Mouse (Mus musculus) natural killer cell, adult 2 months (primary cell): ENCODE measurements around the gene Trrap.
A peak's percentile ranks its signal among the peaks of the same experiment; 100 is the strongest.

Experiments used
- DNase-seq, 2 experiments: peaks; one replicate each; pipeline ENCODE4 v3.0.0; 2022; ENCODE audit warnings: low spot score in 2 of 2

Trrap gene

DNA sequence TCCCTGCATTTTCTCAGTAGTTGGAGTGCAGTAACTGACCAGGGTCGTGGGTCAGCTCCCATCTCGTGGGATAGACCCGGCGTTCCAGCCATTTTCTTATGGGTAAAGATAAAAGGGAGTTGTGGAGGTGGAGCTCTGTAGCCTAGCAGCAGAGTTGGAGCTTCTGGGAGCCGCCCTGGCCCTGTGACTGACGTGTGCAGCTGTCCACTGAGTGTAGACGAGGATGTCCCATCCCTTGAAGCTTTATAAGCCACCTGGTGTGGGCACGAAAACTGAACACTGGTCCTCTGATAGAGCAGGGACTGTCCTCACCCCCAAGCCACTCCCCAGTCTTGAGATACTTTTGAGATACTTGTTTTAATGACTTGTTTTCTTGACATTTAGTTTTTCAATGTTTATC lies 13.1 kb downstream of the Trrap start:
- no peak for DNase-seq

DNA sequence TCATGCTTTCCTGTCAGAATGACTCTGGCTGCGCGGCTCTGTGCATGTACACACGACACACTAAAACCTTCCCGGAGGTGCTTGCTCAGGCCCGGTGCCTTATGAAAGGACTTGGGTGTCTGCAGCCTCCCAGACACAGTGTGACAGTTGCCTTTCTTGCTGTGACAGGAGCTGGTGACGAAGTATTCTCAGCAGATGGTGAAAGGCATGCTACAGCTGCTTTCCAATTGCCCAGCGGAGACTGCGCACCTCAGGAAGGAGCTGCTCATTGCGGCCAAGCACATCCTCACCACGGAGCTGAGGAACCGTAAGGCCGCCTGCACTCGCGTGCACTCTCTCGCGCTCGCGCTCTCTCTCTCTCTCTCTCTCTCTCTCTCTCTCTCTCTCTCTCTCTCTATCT lies 18.9 kb downstream of the Trrap start:
- DNase-seq, result no peak

DNA sequence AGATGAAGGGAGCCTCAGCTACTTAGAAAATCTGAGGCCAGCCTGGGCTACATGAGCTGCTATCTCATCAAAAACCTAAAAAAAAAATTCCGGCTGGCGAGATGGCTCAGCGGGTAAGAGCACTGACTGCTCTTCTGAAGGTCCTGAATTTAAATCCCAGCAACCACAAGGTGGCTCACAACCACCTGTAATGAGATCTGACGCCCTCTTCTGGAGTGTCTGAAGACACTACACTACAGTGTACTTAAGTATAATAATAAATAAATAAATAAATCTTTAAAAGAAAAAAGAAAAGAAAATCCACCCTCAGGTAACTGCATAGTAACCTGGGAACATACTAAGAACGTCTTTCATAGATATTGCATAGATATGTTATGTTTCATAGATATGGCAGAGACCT lies 25.8 kb downstream of the Trrap start:
- no peak for DNase-seq

DNA sequence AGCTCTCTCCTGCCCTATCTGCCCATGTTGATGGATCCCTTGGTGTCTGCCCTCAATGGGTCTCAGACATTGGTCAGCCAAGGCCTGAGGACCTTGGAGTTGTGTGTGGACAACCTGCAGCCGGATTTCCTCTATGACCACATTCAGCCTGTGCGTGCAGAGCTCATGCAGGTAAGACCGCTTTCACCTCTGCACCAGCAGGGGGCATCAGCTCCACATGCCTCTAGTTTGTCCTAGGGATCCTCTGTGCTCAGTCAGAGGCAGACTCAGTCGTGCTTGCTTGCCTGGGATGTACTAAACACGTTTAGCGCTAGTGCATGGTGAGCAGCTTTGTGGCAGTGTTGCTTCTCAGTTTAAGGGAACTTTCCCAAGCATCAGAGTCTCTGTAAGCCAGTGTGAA lies 27.2 kb downstream of the Trrap start:
- peak in 1 of 2 experiments; percentile 9 for DNase-seq

DNA sequence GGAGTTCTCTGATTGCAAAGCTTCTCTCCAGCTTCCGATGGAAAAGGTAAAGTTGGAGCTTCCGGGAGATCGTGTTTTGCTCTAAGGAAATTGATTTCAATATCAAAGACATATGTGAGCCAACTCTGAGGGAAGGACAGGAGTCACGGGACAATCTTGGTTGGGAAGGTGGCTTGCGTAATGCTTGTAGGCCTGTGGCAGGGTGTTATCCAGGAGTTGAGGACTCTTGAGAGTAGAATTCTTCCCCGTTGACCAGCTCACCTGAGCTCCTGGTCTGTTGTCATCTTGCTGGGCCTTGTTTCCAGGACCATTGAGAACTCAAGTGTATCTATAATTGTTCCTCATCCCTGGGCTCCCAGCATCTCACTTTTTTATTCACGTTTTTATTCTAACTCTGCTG lies 29.6 kb downstream of the Trrap start:
- no peak for DNase-seq

DNA sequence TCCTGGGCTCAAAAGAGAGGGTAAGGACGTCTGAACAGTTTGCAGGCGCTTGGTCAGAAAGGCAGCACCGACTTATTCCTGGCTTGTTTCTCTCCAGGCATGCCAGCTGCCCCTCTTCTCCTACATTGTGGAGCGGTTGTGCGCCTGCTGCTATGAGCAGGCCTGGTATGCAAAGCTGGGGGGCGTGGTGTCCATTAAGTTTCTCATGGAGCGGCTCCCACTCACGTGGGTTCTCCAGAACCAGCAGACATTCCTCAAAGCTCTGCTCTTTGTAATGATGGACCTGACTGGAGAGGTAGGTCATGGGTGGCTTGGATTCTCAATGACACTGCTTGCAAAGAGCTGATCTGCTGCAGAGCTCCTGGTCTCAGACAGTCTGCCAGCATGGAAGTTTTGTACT lies 35.5 kb downstream of the Trrap start:
- DNase-seq, result no peak

DNA sequence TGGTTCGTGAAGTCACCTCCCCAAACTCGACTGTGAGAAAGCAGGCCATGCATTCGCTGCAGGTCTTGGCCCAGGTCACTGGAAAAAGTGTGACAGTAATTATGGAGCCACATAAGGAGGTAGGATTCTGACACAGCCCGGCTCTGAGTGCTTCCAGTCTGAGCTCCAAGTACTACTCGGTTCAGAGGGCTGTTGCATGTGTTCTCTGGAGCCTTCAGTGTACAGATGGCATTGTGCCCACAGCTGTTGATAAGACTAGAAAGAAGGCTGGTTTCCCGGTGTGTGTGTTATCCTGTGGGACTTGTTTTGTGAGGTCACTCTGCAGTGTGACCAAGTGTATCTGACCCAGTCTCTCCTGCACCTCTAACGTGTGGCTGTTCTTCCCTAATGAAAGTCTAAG lies 36.6 kb downstream of the Trrap start:
- no peak for DNase-seq

DNA sequence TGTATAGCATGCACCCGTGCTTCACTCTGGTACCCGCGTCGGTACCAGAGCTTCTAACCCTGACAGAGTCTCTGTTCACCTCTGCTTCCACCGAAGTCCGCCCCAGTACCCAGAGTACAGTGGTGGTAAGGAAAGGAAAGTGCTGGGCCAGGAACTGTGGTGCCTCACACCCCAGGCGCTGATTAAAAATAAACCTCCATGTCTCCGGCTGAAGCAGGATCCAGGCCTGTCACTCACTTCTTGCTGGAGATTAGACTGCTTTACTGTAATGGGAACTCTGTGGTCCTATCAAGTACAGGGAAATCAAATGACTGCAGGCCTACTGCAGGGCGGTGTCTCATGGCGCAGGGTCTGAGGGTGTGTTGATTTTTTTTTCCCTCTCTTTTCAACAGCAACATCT lies 39.4 kb downstream of the Trrap start:
- no peak for DNase-seq

DNA sequence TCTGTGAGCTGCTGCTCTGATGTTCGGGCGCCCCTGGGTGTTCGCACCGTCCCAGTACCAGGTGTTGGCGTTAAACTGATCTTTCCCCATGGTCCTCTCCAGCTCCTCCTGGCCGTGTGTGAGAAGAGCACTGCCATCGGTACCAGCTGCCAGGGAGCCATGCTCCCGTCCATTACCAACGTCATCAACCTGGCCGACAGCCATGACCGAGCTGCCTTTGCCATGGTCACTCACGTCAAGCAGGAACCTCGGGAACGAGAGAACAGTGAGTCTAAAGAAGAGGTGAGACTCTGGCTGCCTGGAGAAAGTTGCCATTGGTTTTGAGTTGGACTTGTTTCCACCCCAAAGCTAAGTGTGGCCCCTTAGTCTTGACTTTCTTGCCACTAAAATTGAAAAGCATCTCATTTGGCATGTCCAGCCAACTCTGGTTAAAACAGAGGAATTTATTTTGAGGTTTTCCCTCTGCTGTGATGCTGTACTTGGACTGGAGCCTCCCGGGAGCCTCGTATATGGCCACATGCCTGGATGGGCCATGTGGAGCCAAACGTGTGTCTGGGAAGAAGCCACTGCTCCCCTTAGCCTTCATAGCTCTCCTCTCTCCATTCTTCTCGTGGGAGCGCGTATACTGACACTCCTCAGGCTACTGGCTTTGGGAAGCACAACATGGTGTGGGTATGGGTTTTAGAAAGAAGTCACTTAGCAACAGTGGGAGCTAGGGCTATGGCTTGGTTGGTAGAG lies 61.0 kb downstream of the Trrap start:
- no peak for DNase-seq

DNA sequence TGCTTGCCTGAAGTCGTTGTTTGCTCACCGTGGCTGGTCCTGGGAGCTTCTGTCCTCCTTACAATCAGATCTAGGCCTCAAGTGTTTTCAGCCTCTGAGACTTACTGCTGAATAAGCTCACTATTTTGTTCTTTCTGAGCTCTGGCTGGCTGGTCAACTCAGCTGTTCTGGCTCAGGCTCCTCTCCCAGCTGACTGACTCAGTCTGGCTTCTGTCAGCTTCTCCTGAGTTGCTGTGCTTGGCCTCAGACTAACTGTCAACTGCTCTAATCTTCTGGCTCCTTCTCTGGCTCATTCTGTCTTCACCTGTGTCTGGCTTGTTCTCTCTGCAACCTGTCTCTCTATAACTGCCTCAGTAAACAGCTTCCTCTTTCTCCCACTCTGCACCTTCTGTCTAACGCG lies 62.1 kb downstream of the Trrap start:
- no peak for DNase-seq

DNA sequence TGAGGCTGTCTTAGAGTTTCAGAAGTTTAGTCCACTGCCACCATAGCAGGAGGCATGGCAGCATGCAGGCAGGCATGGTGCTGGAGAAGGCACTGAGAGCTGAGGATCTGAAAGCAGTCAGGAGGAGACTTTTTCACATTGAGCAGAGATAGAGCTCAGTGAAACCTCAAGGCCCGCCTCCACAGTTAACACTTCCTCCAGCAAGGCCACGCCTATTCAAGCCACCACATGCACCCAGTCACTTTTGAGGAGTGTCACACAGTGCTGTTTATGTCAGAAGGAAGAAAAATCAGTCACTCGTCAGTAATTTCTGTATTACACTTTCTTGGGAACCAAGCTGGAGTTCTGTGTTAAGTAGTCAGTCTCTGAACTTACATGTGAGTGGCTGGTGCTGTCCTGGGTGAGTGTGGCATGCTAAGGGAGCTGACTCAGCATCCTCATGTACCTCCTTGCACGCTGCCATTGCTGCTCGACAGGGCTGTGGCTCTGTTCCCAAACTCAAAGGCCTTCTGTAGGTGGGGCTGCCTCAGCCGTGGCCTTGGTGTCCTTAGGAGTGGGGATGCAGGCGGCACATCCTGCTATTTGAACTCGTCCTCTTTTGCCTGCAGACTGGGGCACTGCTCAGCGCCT lies 64.4 kb downstream of the Trrap start:
- no peak for DNase-seq

DNA sequence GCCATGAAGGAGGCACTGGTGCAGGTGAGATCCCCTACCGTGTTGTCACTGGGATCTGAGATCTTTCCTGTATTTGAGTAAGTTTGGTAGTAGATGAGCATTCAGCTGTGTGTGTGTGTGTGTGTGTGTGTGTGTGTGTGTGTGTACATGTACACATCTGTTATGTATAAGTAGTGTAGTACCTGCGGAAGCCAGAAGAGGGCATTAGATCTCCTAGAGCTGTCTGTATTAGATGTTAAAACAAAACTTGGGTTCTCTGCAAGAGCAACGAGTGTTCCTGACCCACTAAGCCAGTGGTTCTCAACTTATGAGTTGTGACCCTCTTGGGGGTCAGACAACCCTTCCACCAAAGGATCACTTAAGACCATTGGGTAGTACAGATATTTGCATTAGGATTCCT lies 68.6 kb downstream of the Trrap start:
- DNase-seq, result peak; percentile 1 to 6

DNA sequence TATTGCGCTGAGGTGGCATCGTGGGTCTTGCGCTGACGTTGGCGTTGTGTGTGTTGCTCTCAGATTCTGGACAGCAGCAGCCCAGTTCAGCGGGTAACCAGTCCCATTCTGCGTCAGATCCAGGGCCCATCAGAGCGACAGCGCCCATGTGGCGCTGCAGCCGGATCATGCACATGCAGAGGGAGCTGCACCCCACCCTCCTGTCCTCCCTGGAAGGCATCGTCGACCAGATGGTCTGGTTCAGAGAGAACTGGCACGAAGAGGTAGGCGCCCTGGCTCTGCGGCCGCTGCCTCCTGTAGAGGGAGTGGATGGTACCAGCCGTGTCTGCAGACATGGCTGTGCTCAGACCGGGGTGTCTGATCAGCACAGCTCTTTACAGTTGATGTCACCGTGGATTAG lies 77.8 kb downstream of the Trrap start:
- no peak for DNase-seq

DNA sequence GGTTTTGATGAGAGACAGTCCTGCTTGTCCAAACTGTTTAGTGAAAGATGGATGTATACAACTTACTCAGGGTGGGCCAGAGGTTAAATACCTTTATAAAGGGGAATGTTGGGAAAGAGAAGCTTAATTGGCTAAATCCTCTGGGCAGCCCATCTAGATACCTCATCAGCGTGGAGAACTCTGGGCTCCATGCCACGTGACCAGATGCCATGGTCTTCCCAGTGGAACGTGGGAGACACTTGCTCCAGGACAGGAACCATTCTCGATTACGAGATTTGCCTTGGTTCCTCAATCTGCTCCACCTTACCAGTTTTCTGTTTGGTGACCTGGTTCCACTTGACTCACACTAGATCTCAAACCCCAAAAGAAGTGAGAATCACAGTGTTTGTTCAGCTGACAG lies 81.2 kb downstream of the Trrap start:
- DNase-seq, result no peak

DNA sequence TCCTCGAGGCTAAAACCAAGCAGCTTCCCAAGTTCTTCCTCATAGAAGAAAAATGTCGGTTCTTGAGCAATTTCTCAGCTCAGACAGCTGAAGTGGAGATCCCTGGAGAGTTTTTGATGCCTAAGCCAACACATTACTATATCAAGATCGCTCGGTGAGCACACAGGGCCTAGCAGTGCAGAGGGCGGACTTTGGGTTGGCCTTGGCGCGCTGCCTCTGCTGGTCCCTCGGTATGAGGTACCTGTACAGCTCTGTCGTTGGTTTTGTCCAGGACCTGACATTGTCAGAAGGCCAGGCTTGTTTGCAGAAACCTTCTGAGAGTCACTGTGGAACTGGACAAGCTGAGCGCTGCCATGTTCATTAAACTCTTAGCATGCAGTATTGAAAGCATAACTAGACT lies 82.4 kb downstream of the Trrap start:
- no peak for DNase-seq

DNA sequence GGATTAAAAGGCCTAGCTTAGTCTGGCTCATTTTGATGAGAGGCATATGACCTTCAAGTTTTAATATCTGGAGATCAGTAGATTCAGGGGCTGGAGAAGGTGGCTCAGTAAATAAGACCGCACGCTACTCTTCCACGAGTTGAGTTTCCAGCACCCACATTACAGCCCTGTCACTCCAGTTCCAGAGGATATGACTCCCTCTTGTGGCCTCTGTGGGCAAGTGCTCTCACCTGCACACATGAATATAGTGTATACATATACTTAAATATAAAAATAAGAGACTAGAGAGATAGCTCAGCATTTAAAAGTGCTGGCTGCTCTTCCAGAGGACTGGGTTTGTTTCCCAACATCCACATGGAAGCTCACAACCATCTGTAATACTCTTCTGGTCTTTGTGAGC lies 84.3 kb downstream of the Trrap start:
- no peak for DNase-seq

DNA sequence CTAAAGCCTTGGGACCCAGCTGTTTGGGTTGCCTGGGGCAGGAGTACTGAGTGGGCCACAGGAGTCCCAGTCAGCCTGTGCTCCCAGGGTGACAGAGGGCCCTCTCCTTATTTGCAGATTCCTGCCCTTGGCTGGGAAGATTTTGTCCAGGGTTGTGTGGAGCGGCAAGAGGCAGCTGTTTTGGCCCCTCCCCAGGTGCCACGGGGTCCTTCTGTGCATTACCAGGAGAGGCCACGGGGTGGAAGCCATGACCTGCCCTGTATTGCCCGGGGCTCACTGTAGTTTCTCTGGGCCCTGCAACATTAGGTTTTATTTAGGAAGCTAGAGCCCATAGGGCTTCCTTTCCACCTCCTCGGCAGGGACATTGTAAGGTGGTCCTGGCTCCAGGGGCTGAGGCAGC lies 86.4 kb downstream of the Trrap start:
- no peak for DNase-seq

DNA sequence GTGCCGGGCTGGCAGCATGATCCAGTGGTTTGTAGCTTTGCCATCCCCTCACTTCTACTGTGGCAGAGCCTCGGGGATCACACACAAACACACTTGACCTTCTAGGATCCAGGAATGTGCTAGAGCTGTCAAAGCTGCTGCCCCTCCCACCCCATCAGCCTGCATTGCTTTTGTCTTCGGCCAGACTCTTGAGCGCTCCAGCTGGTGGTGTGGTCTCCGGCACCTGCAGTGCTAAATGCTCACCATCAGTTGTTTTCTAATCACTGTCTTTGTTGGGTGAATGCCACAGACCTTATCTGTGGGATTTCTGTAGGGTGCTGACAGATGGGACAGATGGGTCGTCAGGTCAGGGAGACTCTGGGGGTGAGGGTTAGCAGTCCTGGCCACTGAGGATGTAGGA lies 88.4 kb downstream of the Trrap start:
- no peak for DNase-seq

DNA sequence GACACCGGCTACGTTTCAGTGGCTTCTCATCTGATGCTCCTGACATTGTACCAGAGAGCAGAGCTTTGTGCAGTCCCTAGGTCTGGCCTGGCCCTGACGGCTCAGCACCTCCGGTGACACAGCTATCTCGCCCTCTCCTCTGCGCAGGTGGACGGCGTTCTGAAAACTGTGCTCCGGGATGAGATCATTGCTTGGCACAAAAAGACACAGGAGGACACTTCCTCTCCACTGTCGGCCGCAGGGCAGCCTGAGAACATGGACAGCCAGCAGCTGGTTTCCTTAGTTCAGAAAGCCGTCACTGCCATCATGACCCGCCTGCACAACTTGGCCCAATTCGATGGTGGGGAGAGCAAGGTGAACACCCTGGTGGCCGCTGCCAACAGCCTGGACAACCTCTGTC lies 91.0 kb downstream of the Trrap start:
- DNase-seq, result no peak

DNA sequence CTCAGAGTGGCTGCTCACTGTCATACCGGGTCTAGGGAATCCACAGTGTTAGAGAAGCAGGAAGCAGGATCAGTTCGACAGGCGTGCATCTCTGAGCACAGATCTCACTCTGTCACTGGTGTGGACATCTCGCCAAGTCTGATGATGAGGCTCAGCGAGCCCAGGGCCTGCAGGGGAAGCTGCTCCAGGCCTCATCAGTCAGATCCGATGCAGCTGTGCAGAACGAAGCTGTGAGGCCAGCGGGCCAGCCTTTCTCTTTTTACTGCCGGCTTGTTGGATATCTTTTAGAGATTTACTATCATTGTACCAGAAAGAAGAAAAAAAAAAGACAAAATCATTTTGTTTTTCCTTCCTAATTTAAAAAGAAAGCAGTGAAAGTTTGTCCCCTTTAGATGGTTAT lies 91.8 kb downstream of the Trrap start:
- no peak for DNase-seq

DNA sequence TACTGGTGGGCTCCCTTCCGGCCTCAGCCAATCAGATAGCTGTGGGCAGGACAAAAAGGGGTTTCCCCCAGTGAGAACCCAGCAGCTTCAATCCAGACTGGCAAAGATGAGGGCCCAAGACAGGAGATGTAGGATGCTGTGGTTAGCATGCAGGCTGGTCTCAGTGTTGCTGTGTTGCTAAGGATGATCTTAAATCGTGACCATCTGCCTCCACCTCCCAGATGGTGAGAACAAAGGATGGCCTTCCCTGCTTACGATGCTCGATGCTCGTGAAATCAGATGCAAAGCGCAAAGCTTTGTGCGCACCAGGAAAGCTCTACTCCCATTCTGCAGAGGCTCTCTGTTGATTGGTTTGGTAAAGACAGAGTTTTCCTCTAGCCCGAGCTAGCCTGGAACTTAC lies 93.4 kb downstream of the Trrap start:
- DNase-seq, result no peak

DNA sequence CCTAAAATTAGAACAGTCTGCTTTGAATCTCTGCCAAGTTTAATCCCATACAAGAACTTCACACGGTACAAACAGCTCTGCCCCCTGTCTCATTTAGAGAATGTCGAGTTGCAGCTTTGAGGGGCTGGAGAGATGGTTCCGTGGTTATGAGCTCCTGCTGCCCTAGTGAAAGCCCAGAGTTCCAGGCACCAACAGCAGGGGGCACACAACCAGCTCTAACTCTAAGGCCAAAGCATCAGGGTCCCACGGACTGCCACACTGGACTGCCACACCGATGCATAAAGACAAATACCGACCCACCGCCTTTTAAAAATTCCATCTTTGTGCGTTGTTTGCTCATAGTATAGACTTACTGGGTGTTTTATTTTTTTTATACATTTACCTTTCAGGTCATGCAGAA lies 99.4 kb downstream of the Trrap start:
- DNase-seq, result no peak

DNA sequence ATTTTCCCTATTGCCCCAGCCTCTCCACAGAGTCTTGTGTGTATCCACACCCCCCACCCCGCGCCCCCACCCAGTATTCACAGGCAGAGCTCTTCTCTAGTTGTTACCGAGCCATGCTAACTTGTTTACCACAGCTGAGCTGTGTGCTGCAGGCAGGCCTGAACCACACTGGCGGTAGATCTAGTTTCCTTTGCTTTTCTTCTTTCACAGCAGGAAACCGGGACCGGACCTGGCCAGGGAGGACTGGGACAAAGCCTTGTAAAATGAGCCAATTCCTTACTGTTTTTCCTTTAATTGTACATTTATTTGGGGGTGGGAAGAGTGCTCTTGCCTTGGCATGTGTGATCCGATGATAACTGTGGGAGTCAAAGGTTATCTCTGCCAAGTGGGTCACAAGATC lies 101.9 kb downstream of the Trrap start:
- no peak for DNase-seq

DNA sequence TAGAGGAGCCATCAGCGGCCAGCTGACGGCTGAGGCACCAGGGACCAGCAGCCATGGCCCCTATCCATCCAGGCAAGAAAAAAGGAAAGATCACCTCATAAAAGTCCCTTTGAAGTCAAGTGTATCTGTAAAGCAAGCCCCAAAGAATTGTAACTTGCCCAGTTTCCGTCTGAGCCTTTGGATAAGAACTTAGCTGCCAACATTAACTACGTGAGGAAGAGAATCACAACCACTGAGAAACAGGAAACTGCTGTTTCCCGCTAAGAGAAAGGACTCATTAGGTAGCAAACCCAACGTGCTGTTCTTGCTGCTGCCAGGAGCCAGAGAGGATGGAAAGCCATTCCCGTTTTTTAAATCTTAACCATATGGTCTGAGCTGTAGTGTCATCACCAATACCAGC lies 103.2 kb downstream of the Trrap start:
- no peak for DNase-seq
